In the genomic region with DNA sequence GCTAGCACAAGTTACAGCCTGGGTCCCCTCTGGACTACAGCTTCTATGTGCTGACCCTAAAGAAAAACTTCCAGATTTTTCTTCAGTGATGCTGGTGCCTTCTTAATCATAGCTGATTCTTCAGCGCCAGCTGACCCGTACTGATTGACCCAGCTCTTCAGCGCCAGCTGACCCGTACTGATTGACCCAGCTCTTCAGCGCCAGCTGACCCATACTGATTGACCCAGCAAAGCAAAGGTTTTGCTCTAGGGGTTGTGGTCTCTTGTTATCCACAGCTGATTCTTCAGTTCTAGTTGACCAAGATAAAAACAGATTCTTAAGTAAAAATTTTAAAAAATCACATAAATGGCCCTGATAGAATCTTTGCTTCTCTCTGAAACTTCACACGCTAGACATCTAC, we compare ENCODE assay signal across 24 mouse cellular contexts. TPM values are rescaled to one million over a fixed set of nuclear protein-coding genes. Genes with fewer than 3 reads are reported as not detected.
DNase-seq lines count a peak whose midpoint lies in the region; ATAC-seq lines count a peak whose summit lies in the region.
"Had no signal": no experiment of that assay in that cellular context is flagged by ENCODE, and none has a peak within 500 bp of the region (broad histone marks: within the 10 kb centered on the region; RNA-seq: fewer than 3 reads in every experiment).

No protein-coding gene starts in this region.

- peaks cover 3% of the 10 kb centered on the region; the same call in 1 of the 2 replicates for H3K9me3 ChIP-seq in midbrain, embryonic 11.5 days (ENCODE audit: control insufficient read depth, low read length)
- H3K9me3 ChIP-seq in midbrain, embryonic 15.5 days, result no peaks in the 10 kb centered on the region
- H3K9me3 ChIP-seq: embryonic facial prominence, embryonic 15.5 days had no signal

- WGBS in midbrain, embryonic 11.5 days, result 80% methylated on average over 6 of the region's 6 CpGs
- 83% methylated on average over 6 of the region's 6 CpGs for whole genome bisulfite sequencing in midbrain, embryonic 15.5 days

- no peak overlapping the region for H3K9ac ChIP-seq in midbrain, embryonic 11.5 days (ENCODE audit: low read length)
- no peak overlapping the region for H3K9ac ChIP-seq in midbrain, embryonic 15.5 days
- H3K9ac ChIP-seq: embryonic facial prominence, embryonic 13.5 days; embryonic facial prominence, embryonic 15.5 days; forebrain, embryonic 12.5 days had no signal

- H3K4me2 ChIP-seq in midbrain, embryonic 11.5 days, result no peak overlapping the region
- no peak overlapping the region for H3K4me2 ChIP-seq in midbrain, embryonic 15.5 days
- H3K4me2 ChIP-seq: embryonic facial prominence, embryonic 13.5 days; embryonic facial prominence, embryonic 15.5 days; forebrain, embryonic 12.5 days had no signal

- no peak overlapping the region for H3K27ac ChIP-seq in midbrain, embryonic 11.5 days (ENCODE audit: low read depth, low read length)
- H3K27ac ChIP-seq in midbrain, embryonic 15.5 days, result no peak overlapping the region
- H3K27ac ChIP-seq: embryonic facial prominence, embryonic 13.5 days; embryonic facial prominence, embryonic 15.5 days; forebrain, embryonic 10.5 days; forebrain, embryonic 12.5 days had no signal

- H3K4me3 ChIP-seq in midbrain, embryonic 11.5 days (ENCODE audit: low read depth, low read length), result no peak overlapping the region
- no peak overlapping the region for H3K4me3 ChIP-seq in midbrain, embryonic 15.5 days
- H3K4me3 ChIP-seq: embryonic facial prominence, embryonic 13.5 days; embryonic facial prominence, embryonic 15.5 days; erythroblast, embryonic 14.5 days; forebrain, embryonic 10.5 days; forebrain, embryonic 12.5 days had no signal

- DNase-seq in kidney, adult 8-10 months, result peak; percentile 14 to 37
- DNase-seq in kidney, postnatal 4 days, result no peak
- peak; percentile 26 to 42 for DNase-seq in kidney, postnatal 36 days
- DNase-seq in kidney, adult 18-20 months, result no peak
- peak; percentile 75 for DNase-seq in midbrain, embryonic 11.5 days (ENCODE audit: low spot score, missing footprints)
- DNase-seq: adrenal gland, adult 2 months; adrenal gland, postnatal 10 days; adrenal gland, postnatal 25 days; cerebellum, adult 11 months; cerebellum, adult 18-20 months; cerebellum, adult 8-10 months; cerebellum, adult 9-11 months; cerebellum, postnatal 14 days; cerebellum, postnatal 36 days; embryo, embryonic 11 days had no signal

- no peak for ATAC-seq in midbrain, embryonic 11.5 days (ENCODE audit: low FRiP score)
- ATAC-seq in midbrain, embryonic 15.5 days (replicated peaks), result no peak
- ATAC-seq: forebrain, embryonic 14.5 days had no signal

- H3K27me3 ChIP-seq in midbrain, embryonic 11.5 days (ENCODE audit: control insufficient read depth, insufficient read depth, low read length), result no peaks in the 10 kb centered on the region
- no peaks in the 10 kb centered on the region; the same call in 1 of the 2 replicates for H3K27me3 ChIP-seq in midbrain, embryonic 15.5 days (replicated peaks)
- H3K27me3 ChIP-seq: embryonic facial prominence, embryonic 13.5 days; embryonic facial prominence, embryonic 15.5 days; forebrain, embryonic 12.5 days had no signal

- 0 out of 2 replicates have a peak, but pooled peaks cover 2% of the 10 kb centered on the region for H3K4me1 ChIP-seq in midbrain, embryonic 11.5 days (ENCODE audit: control insufficient read depth, insufficient read depth, low read length)
- peaks cover 6% of the 10 kb centered on the region; the same call in 1 of the 2 replicates for H3K4me1 ChIP-seq in midbrain, embryonic 15.5 days

- H3K36me3 ChIP-seq in midbrain, embryonic 11.5 days (ENCODE audit: control insufficient read depth, insufficient read depth, low read length), result no peaks in the 10 kb centered on the region
- no peaks in the 10 kb centered on the region for H3K36me3 ChIP-seq in midbrain, embryonic 15.5 days (replicated peaks)
- H3K36me3 ChIP-seq: embryonic facial prominence, embryonic 13.5 days; embryonic facial prominence, embryonic 15.5 days; forebrain, embryonic 10.5 days; forebrain, embryonic 12.5 days had no signal

RNA-seq across cellular contexts. Expression of gene Slc35d2, which starts 4.3 kb away (rescaled TPM):
- polyA plus RNA-seq in midbrain, embryonic 11.5 days (2014; fragmentation: Nextera tagmentation; extraction: Ambion mirVana), result 2.9 and 5.0 TPM in 2 replicates
- polyA plus RNA-seq in midbrain, embryonic 15.5 days (2015; fragmentation: Nextera tagmentation; extraction: Ambion mirVana), result 0.82 and 1.1 TPM in 2 replicates

RNA-seq across cellular contexts. Expression of gene Zfp367, which starts 28.1 kb away (rescaled TPM):
- 25.6 and 25.7 TPM in 2 replicates for polyA plus RNA-seq in midbrain, embryonic 11.5 days (2014; fragmentation: Nextera tagmentation; extraction: Ambion mirVana)
- 4.2 and 4.9 TPM in 2 replicates for polyA plus RNA-seq in midbrain, embryonic 15.5 days (2015; fragmentation: Nextera tagmentation; extraction: Ambion mirVana)

RNA-seq across cellular contexts. Expression of gene Hsd17b3, which starts 35.9 kb away (rescaled TPM):
- not detected in 2 replicates for polyA plus RNA-seq in midbrain, embryonic 11.5 days (2014; fragmentation: Nextera tagmentation; extraction: Ambion mirVana)
- polyA plus RNA-seq in midbrain, embryonic 15.5 days (2015; fragmentation: Nextera tagmentation; extraction: Ambion mirVana), result not detected in 2 replicates
- polyA plus RNA-seq: adrenal gland, adult 2 months; C2C12; embryonic facial prominence, embryonic 11.5 days; embryonic facial prominence, embryonic 13.5 days; embryonic facial prominence, embryonic 15.5 days; erythroblast, embryonic 14.5 days; forebrain, embryonic 12.5 days; forebrain, embryonic 14.5 days had no signal

RNA-seq across cellular contexts. Expression of gene Habp4, which starts 36.7 kb away (rescaled TPM):
- polyA plus RNA-seq in midbrain, embryonic 11.5 days (2014; fragmentation: Nextera tagmentation; extraction: Ambion mirVana), result 23.1 and 23.4 TPM in 2 replicates
- polyA plus RNA-seq in midbrain, embryonic 15.5 days (2015; fragmentation: Nextera tagmentation; extraction: Ambion mirVana), result 39.0 and 41.4 TPM in 2 replicates

Comparison
In these comparisons a context has a peak if more than half of its experiments do, and no peak if none do; other contexts are left out.
1. DNase-seq: peak in kidney, adult 8-10 months (2 of 2), kidney, postnatal 36 days (2 of 2) and midbrain, embryonic 11.5 days (single experiment); none in kidney, postnatal 4 days (0 of 2) and kidney, adult 18-20 months (single experiment).